Mouse (Mus musculus) megakaryocyte, embryonic 14.5 days (primary cell): ENCODE data around the gene Cox4i2. TPM values are rescaled to one million over a fixed set of nuclear protein-coding genes. Genes with fewer than 3 reads are reported as not detected.

Experiments used
- H3K27me3 ChIP-seq: replicated peaks from 2 replicates; pipeline ENCODE3; 2012; ENCODE audit warnings: inconsistent platforms
- H3K36me3 ChIP-seq: replicated peaks from 2 replicates; pipeline ENCODE3; 2012; ENCODE audit warnings: low read length, inconsistent platforms, mixed read lengths
- H3K4me1 ChIP-seq: 2 replicates; pipeline ENCODE4 v1.6.1; 2012; ENCODE audit warnings: inconsistent platforms
- H3K4me3 ChIP-seq: replicated peaks from 2 replicates; pipeline ENCODE3; 2012; ENCODE audit warnings: moderate library complexity, mild to moderate bottlenecking, inconsistent platforms
- H3K9me3 ChIP-seq: 2 replicates; pipeline ENCODE4 v1.6.1; 2012; ENCODE audit warnings: inconsistent platforms
- FLI1 ChIP-seq: IDR thresholded peaks from 2 replicates; pipeline ENCODE4 v1.6.1; 2012; ENCODE audit warnings: low read length, inconsistent platforms, mixed read lengths
- GATA1 ChIP-seq: IDR thresholded peaks from 3 replicates; pipeline ENCODE4 v1.6.1; 2012; ENCODE audit warnings: mixed read lengths, low read length, inconsistent platforms, borderline replicate concordance
- polyA plus RNA-seq: library from polyadenylated mRNA; stranded (reverse); fragments of >175 nt; gene quantifications from 2 replicates; pipeline ENCODE4 v1.2.3, GENCODE M21; 2012; ENCODE audit warnings: low replicate concordance; ENCODE audit not compliant: insufficient read depth

Cox4i2 gene
- polyA plus RNA-seq, 1 experiment = 2.8 TPM

- H3K4me3 ChIP-seq = peak overlapping the region; percentile 28
- H3K4me1 ChIP-seq = peaks cover 34% of the 10 kb centered on the region
- TF ChIP-seq FLI1 = no peak
- no peak for TF ChIP-seq GATA1
- no peaks in the 10 kb centered on the region for H3K36me3 ChIP-seq
- no peaks in the 10 kb centered on the region for H3K9me3 ChIP-seq
- peaks cover 34% of the 10 kb centered on the region for H3K27me3 ChIP-seq
Measured at GRCm38 (mm10) chr2:152723651-152724331, 30.2 kb upstream of the Cox4i2 start.

DNA sequence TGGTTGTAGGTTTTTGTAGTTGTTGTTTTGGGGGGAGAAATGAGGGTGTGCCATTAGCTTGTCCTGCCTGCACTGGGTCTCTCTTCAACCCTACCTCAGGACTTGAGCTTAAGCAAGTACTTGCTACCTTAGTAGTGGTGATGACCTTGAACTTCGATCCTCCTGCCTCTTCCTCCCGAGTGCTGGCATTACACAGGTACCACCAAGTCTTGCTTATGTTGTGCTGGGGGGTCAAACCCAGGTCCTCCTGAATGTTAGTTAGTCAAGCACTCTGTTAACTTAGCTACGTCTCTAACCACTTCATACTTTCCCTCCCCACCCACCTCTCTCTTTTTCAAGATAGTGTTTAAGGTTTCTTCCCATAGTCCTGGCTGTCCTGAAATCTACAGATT is 29.6 kb upstream of the Cox4i2 start:
- no peak overlapping the region for H3K4me3 ChIP-seq

GRCm38 (mm10) chr2:152725178-152725750 is 28.7 kb upstream of the Cox4i2 start:
- no peaks in the 10 kb centered on the region for H3K9me3 ChIP-seq
- peaks cover 34% of the 10 kb centered on the region for H3K27me3 ChIP-seq
- H3K36me3 ChIP-seq = no peaks in the 10 kb centered on the region
- peaks cover 47% of the 10 kb centered on the region for H3K4me1 ChIP-seq
- H3K4me3 ChIP-seq = no peak overlapping the region
- TF ChIP-seq FLI1 (no peak), GATA1 (no peak)

More for the DNA sequence above, 29.6 kb upstream of the Cox4i2 start:
- Histone ChIP-seq H3K27me3 (peaks cover 31% of the 10 kb centered on the region), H3K4me1 (peaks cover 39% of the 10 kb centered on the region), H3K36me3 (no peaks in the 10 kb centered on the region), H3K9me3 (no peaks in the 10 kb centered on the region)
- TF ChIP-seq GATA1 (no peak), FLI1 (no peak)

DNA sequence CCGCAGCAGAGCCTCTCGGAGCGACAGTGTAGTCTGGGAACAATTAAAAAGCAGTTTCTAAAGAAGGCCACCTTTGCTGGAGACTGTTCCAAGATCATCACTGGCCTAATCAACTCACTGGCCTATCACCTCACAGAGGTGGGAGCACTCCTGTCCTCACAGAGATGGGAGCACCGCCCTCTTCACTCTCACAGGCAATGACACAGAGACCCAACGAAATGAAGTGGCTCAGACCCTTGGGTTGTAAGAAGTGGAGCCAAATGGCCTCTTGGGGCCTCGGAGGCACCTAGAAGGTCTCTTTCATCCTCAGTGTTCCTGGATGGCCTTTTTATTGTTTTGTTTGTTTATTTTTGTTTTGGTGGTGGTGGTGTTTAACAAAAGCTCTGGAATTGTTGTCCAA is 27.8 kb upstream of the Cox4i2 start:
- Histone ChIP-seq H3K27me3 (peaks cover 34% of the 10 kb centered on the region), H3K9me3 (no peaks in the 10 kb centered on the region), H3K4me1 (peaks cover 47% of the 10 kb centered on the region), H3K4me3 (no peak overlapping the region), H3K36me3 (no peaks in the 10 kb centered on the region)
- TF ChIP-seq FLI1 (no peak), GATA1 (no peak)

DNA sequence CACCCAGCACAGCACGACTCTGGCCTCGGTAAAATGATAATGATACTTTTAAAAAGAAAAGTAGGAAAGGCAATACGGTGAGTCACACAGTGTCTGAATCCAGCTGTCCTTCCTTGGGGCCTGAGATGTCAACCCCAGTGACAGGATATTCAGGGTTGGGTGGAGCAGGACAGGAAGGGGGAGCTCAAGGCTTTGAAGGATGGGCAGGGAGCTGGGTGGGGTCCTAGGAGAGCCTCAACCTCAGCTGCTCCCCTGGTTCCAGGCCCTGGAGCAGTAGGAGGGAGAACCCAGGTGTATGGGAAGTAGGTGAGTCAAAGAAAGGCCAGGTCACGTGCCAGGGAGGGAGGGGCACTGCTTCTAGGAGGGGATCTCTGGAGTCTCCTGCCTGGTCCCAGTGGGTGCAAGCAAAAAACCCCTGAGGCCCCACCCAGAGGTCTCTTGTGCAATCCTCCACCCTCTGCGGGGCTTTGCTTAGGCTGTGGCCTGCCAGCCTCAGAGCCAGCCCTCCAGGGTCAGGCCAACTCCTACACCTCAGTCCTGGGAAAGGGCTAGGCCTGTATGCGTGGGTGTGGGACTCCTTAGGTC is 27.1 kb upstream of the Cox4i2 start:
- no peaks in the 10 kb centered on the region for H3K36me3 ChIP-seq
- peaks cover 34% of the 10 kb centered on the region for H3K27me3 ChIP-seq
- H3K4me3 ChIP-seq = no peak overlapping the region
- TF ChIP-seq GATA1 (no peak), FLI1 (no peak)
- no peaks in the 10 kb centered on the region for H3K9me3 ChIP-seq
- H3K4me1 ChIP-seq = peaks cover 47% of the 10 kb centered on the region

- Histone ChIP-seq H3K9me3 (no peaks in the 10 kb centered on the region), H3K4me3 (peak overlapping the region; percentile 10), H3K4me1 (peaks cover 50% of the 10 kb centered on the region), H3K36me3 (no peaks in the 10 kb centered on the region), H3K27me3 (peaks cover 31% of the 10 kb centered on the region)
- TF ChIP-seq FLI1 (no peak), GATA1 (no peak)
Measured at GRCm38 (mm10) chr2:152727795-152728510, 26.0 kb upstream of the Cox4i2 start.

DNA sequence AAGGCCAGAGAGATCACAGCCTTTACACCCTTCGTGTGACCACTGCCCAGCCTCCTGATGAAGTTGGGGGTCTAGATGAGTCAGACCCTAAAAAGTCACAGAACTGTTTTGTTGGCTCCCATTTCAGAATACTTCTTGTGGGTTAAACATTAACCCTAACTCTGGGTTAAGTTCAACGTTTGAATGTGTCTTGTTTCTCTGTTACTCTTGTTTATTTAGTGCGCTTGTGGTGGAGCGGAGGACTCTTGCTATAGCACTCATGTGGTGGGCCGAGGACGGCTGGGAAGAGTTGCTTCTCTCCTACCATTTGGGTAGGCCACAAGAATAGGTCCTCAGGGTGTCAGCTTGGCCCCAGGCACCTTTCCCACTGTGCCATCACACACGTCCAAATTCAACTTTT is 25.4 kb upstream of the Cox4i2 start:
- H3K4me1 ChIP-seq = peaks cover 55% of the 10 kb centered on the region
- TF ChIP-seq GATA1 (no peak), FLI1 (no peak)
- no peaks in the 10 kb centered on the region for H3K36me3 ChIP-seq

GRCm38 (mm10) chr2:152729013-152729635 is 24.8 kb upstream of the Cox4i2 start:
- Histone ChIP-seq H3K36me3 (no peaks in the 10 kb centered on the region), H3K4me3 (no peak overlapping the region), H3K9me3 (no peaks in the 10 kb centered on the region), H3K27me3 (peaks cover 22% of the 10 kb centered on the region), H3K4me1 (peaks cover 56% of the 10 kb centered on the region)
- no peak for TF ChIP-seq GATA1
- TF ChIP-seq FLI1 = no peak

More for the DNA sequence above, 25.4 kb upstream of the Cox4i2 start:
- no peak overlapping the region for H3K4me3 ChIP-seq
- peaks cover 27% of the 10 kb centered on the region for H3K27me3 ChIP-seq
- H3K9me3 ChIP-seq = no peaks in the 10 kb centered on the region

- TF ChIP-seq GATA1 = no peak
- no peak for TF ChIP-seq FLI1
- no peak overlapping the region for H3K4me3 ChIP-seq
- H3K9me3 ChIP-seq = no peaks in the 10 kb centered on the region
- H3K4me1 ChIP-seq = peaks cover 61% of the 10 kb centered on the region
- H3K27me3 ChIP-seq = peaks cover 17% of the 10 kb centered on the region
- no peaks in the 10 kb centered on the region for H3K36me3 ChIP-seq
Measured at GRCm38 (mm10) chr2:152729636-152730020, 24.3 kb upstream of the Cox4i2 start.

DNA sequence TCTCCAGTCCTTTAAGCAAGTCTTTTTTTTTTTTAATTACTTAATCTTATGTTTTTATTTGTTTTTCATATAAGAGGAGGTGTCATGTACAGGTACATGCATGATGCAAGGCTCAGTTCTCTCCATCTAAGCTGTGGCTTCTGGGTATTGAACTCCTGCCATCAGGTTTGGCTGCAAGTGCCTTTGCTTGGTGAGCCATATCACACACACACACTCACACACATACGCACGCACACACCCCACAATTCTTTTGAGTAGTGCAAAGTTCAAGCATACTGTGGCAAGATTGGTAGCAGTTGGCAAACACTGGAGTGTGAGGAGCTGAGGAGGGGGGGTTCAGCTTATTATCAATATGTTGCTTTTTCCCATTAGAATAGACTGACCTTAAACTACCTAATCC is 20.8 kb upstream of the Cox4i2 start:
- peaks cover 70% of the 10 kb centered on the region for H3K4me1 ChIP-seq
- no peaks in the 10 kb centered on the region for H3K9me3 ChIP-seq
- TF ChIP-seq FLI1 (no peak), GATA1 (no peak)
- H3K36me3 ChIP-seq = no peaks in the 10 kb centered on the region
- H3K27me3 ChIP-seq = peaks cover 13% of the 10 kb centered on the region
- no peak overlapping the region for H3K4me3 ChIP-seq
